Mouse (Mus musculus): Measurements from ENCODE around the gene Npw. TPM values are rescaled to one million over a fixed set of nuclear protein-coding genes. Genes with fewer than 3 reads are reported as not detected.

The Npw gene
- polyA plus RNA-seq, 1 experiment from 2014 or later: 0.75 TPM

GRCm38 (mm10) chr17:24628646-24629045 is 29.6 kb downstream of the Npw start:
- no peak for ATAC-seq

DNA sequence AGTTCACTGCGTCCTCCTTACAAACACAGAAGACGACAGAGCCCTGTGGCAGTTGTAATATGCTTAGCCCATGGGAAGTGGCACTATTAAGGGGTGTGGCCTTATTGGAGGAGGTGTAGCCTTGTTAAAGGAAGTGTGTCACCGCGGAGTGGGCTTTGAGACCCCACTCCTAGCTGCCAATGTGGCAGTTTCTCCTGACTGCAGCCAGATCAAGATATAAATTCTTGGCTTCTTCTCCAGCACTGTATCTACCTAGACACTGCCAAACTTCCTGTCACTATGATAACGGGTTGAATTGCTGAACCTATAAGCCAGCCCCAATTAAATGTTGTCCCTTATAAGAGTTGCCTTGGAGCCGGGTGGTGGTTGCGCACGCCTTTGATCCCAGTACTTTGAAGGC is 32.8 kb downstream of the Npw start:
- 93% methylated on average over 8 of the region's 8 CpGs for WGBS
- peaks cover 54% of the 10 kb centered on the region for H3K36me3 ChIP-seq (ENCODE audit: control insufficient read depth, insufficient read depth, low read length)

More at GRCm38 (mm10) chr17:24628646-24629045, 29.6 kb downstream of the Npw start:
- peaks cover 26% of the 10 kb centered on the region for H3K36me3 ChIP-seq (ENCODE audit: control insufficient read depth, insufficient read depth, low read length)
- no peak overlapping the region for H3K4me2 ChIP-seq (ENCODE audit: low read length)
- 50% methylated on average over 5 of the region's 5 CpGs for WGBS
- H3K27me3 ChIP-seq (replicated peaks; ENCODE audit: control insufficient read depth, insufficient read depth, low read length): no peaks in the 10 kb centered on the region
- H3K9me3 ChIP-seq (ENCODE audit: control insufficient read depth, low read length): no peaks in the 10 kb centered on the region
- no peak overlapping the region for H3K27ac ChIP-seq (ENCODE audit: low read depth, low read length)
- no peak overlapping the region for H3K4me3 ChIP-seq (ENCODE audit: low read length)
- peaks cover 11% of the 10 kb centered on the region for H3K4me1 ChIP-seq (ENCODE audit: control insufficient read depth, insufficient read depth, low read depth, low read length)
- no peak overlapping the region for H3K9ac ChIP-seq (ENCODE audit: low read depth, low read length)

GRCm38 (mm10) chr17:24617561-24618194 is 40.6 kb downstream of the Npw start:
- WGBS: 85% methylated on average over 14 of the region's 14 CpGs
- no peaks in the 10 kb centered on the region for H3K27me3 ChIP-seq (replicated peaks; ENCODE audit: control insufficient read depth, insufficient read depth, low read length)
- no peaks in the 10 kb centered on the region for H3K9me3 ChIP-seq (ENCODE audit: control insufficient read depth, low read length)
- no peak overlapping the region for H3K4me2 ChIP-seq (ENCODE audit: low read length)
- peaks cover 64% of the 10 kb centered on the region for H3K36me3 ChIP-seq (ENCODE audit: control insufficient read depth, insufficient read depth, low read length)
- H3K4me1 ChIP-seq (ENCODE audit: control insufficient read depth, insufficient read depth, low read depth, low read length): no peaks in the 10 kb centered on the region
- no peak overlapping the region for H3K4me3 ChIP-seq (ENCODE audit: low read length)
- H3K27ac ChIP-seq (ENCODE audit: low read depth, low read length): no peak overlapping the region
- no peak for ATAC-seq
- no peak overlapping the region for H3K9ac ChIP-seq (ENCODE audit: low read depth, low read length)

More for the DNA sequence above, 32.8 kb downstream of the Npw start:
- no peak overlapping the region for H3K4me3 ChIP-seq (ENCODE audit: low read length)
- H3K9me3 ChIP-seq (ENCODE audit: control insufficient read depth, low read length): no peaks in the 10 kb centered on the region
- no peak for ATAC-seq
- no peak overlapping the region for H3K4me2 ChIP-seq (ENCODE audit: low read length)
- no peaks in the 10 kb centered on the region for H3K27me3 ChIP-seq (replicated peaks; ENCODE audit: control insufficient read depth, insufficient read depth, low read length)
- H3K4me1 ChIP-seq (ENCODE audit: control insufficient read depth, insufficient read depth, low read depth, low read length): no peaks in the 10 kb centered on the region
- H3K9ac ChIP-seq (ENCODE audit: low read depth, low read length): no peak overlapping the region
- no peak overlapping the region for H3K27ac ChIP-seq (ENCODE audit: low read depth, low read length)

- Histone ChIP-seq H3K27ac (ENCODE audit: low read depth, low read length) (no peak overlapping the region), H3K9me3 (ENCODE audit: control insufficient read depth, low read length) (no peaks in the 10 kb centered on the region), H3K27me3 (replicated peaks; ENCODE audit: control insufficient read depth, insufficient read depth, low read length) (no peaks in the 10 kb centered on the region), H3K4me1 (ENCODE audit: control insufficient read depth, insufficient read depth, low read depth, low read length) (no peaks in the 10 kb centered on the region), H3K4me2 (ENCODE audit: low read length) (no peak overlapping the region), H3K4me3 (ENCODE audit: low read length) (no peak overlapping the region), H3K9ac (ENCODE audit: low read depth, low read length) (no peak overlapping the region), H3K36me3 (ENCODE audit: control insufficient read depth, insufficient read depth, low read length) (peaks cover 57% of the 10 kb centered on the region)
- WGBS: 94% methylated on average over 2 of the region's 2 CpGs
- no peak for ATAC-seq
Observed at GRCm38 (mm10) chr17:24610711-24611110, 47.5 kb downstream of the Npw start.

DNA sequence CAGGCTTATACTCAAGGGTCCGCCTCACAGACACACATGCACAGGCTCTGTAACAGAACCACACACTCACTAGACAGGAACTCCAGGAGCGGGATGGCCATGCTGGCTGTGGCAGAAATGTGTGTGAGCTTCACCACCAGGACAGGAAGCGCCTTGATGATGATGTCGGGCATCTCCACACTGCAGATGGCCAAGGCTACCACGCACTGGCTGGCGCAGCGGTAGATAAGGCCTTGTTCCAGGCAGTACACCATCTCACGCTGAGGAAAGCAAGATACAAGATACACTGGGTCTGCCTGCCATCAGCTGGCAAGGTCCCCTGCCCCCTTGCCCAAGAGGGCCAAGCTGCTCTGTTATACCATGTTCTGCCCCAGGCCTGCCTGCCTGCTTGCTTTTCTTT is 49.4 kb downstream of the Npw start:
- Histone ChIP-seq H3K4me3 (ENCODE audit: low read length) (no peak overlapping the region), H3K9me3 (ENCODE audit: control insufficient read depth, low read length) (no peaks in the 10 kb centered on the region), H3K27ac (ENCODE audit: low read depth, low read length) (no peak overlapping the region), H3K4me2 (ENCODE audit: low read length) (no peak overlapping the region), H3K36me3 (ENCODE audit: control insufficient read depth, insufficient read depth, low read length) (peaks cover 53% of the 10 kb centered on the region), H3K4me1 (ENCODE audit: control insufficient read depth, insufficient read depth, low read depth, low read length) (no peaks in the 10 kb centered on the region), H3K9ac (ENCODE audit: low read depth, low read length) (no peak overlapping the region), H3K27me3 (replicated peaks; ENCODE audit: control insufficient read depth, insufficient read depth, low read length) (no peaks in the 10 kb centered on the region)
- WGBS: 95% methylated on average over 8 of the region's 8 CpGs
- no peak for ATAC-seq

GRCm38 (mm10) chr17:24608370-24608769 is 49.9 kb downstream of the Npw start:
- Histone ChIP-seq H3K27me3 (replicated peaks; ENCODE audit: control insufficient read depth, insufficient read depth, low read length) (no peaks in the 10 kb centered on the region), H3K9me3 (ENCODE audit: control insufficient read depth, low read length) (no peaks in the 10 kb centered on the region), H3K36me3 (ENCODE audit: control insufficient read depth, insufficient read depth, low read length) (peaks cover 48% of the 10 kb centered on the region), H3K9ac (ENCODE audit: low read depth, low read length) (no peak overlapping the region), H3K4me2 (ENCODE audit: low read length) (no peak overlapping the region), H3K4me3 (ENCODE audit: low read length) (no peak overlapping the region), H3K27ac (ENCODE audit: low read depth, low read length) (no peak overlapping the region), H3K4me1 (ENCODE audit: control insufficient read depth, insufficient read depth, low read depth, low read length) (no peaks in the 10 kb centered on the region)
- no peak for ATAC-seq
- 93% methylated on average over 4 of the region's 4 CpGs for WGBS

Other genes with a start within 250 kb of the Npw start
- gene Rnps1, start 243.9 kb downstream of the Npw start, polyA plus RNA-seq (2015; fragmentation: Nextera tagmentation; extraction: Ambion mirVana): 304 and 328 TPM in 2 replicates
- gene Eci1, start 231.8 kb downstream of the Npw start, polyA plus RNA-seq (2015; fragmentation: Nextera tagmentation; extraction: Ambion mirVana): 48.0 and 59.0 TPM in 2 replicates
- 6.1 and 9.4 TPM in 2 replicates for gene Dnase1l2, start 215.4 kb downstream of the Npw start, polyA plus RNA-seq (2015; fragmentation: Nextera tagmentation; extraction: Ambion mirVana)
- 42.3 and 43.5 TPM in 2 replicates for gene E4f1, start 188.1 kb downstream of the Npw start, polyA plus RNA-seq (2015; fragmentation: Nextera tagmentation; extraction: Ambion mirVana)
- 83.9 and 85.4 TPM in 2 replicates for gene Pgp, start 188.1 kb downstream of the Npw start, polyA plus RNA-seq (2015; fragmentation: Nextera tagmentation; extraction: Ambion mirVana)
- gene Bricd5, start 184.6 kb downstream of the Npw start, polyA plus RNA-seq (2015; fragmentation: Nextera tagmentation; extraction: Ambion mirVana): 0.65 and 1.2 TPM in 2 replicates
- 36.2 and 39.3 TPM in 2 replicates for gene Mlst8, start 179.4 kb downstream of the Npw start, polyA plus RNA-seq (2015; fragmentation: Nextera tagmentation; extraction: Ambion mirVana)
- gene Caskin1, start 169.9 kb downstream of the Npw start, polyA plus RNA-seq (2015; fragmentation: Nextera tagmentation; extraction: Ambion mirVana): 43.6 and 44.6 TPM in 2 replicates
- 85.9 and 94.2 TPM in 2 replicates for gene Traf7, start 130.5 kb downstream of the Npw start, polyA plus RNA-seq (2015; fragmentation: Nextera tagmentation; extraction: Ambion mirVana)
- gene Rab26, start 124.2 kb downstream of the Npw start, polyA plus RNA-seq (2015; fragmentation: Nextera tagmentation; extraction: Ambion mirVana): 10.9 and 13.0 TPM in 2 replicates
- 26.8 and 29.9 TPM in 2 replicates for gene Pkd1, start 108.6 kb downstream of the Npw start, polyA plus RNA-seq (2015; fragmentation: Nextera tagmentation; extraction: Ambion mirVana)
- 65.8 and 80.9 TPM in 2 replicates for gene Tsc2, start 25.8 kb downstream of the Npw start, polyA plus RNA-seq (2015; fragmentation: Nextera tagmentation; extraction: Ambion mirVana)
- gene Nthl1, start 25.8 kb downstream of the Npw start, polyA plus RNA-seq (2015; fragmentation: Nextera tagmentation; extraction: Ambion mirVana): 9.6 and 9.9 TPM in 2 replicates
- 60.8 TPM in 2 replicates for gene Slc9a3r2, start 8.1 kb downstream of the Npw start, polyA plus RNA-seq (2015; fragmentation: Nextera tagmentation; extraction: Ambion mirVana)
- gene Zfp598, start 11.2 kb upstream of the Npw start, polyA plus RNA-seq (2015; fragmentation: Nextera tagmentation; extraction: Ambion mirVana): 10.8 and 18.7 TPM in 2 replicates
- 272 and 319 TPM in 2 replicates for gene Syngr3, start 31.5 kb upstream of the Npw start, polyA plus RNA-seq (2015; fragmentation: Nextera tagmentation; extraction: Ambion mirVana)
- 35.4 and 37.3 TPM in 2 replicates for gene Gfer, start 37.7 kb upstream of the Npw start, polyA plus RNA-seq (2015; fragmentation: Nextera tagmentation; extraction: Ambion mirVana)
- gene Noxo1, start 37.8 kb upstream of the Npw start, polyA plus RNA-seq (2015; fragmentation: Nextera tagmentation; extraction: Ambion mirVana): 1.7 and 2.3 TPM in 2 replicates
- 62.4 and 69.9 TPM in 2 replicates for gene Tbl3, start 49.2 kb upstream of the Npw start, polyA plus RNA-seq (2015; fragmentation: Nextera tagmentation; extraction: Ambion mirVana)
- gene Rnf151, start 59.6 kb upstream of the Npw start, polyA plus RNA-seq (2015; fragmentation: Nextera tagmentation; extraction: Ambion mirVana): not detected in 2 replicates
- 732 and 739 TPM in 2 replicates for gene Rps2, start 59.7 kb upstream of the Npw start, polyA plus RNA-seq (2015; fragmentation: Nextera tagmentation; extraction: Ambion mirVana)
- 271 and 307 TPM in 2 replicates for gene Ndufb10, start 66.0 kb upstream of the Npw start, polyA plus RNA-seq (2015; fragmentation: Nextera tagmentation; extraction: Ambion mirVana)
- 0.25 TPM in 1 of 2 replicates, not detected in the other for gene Rpl3l, start 69.4 kb upstream of the Npw start, polyA plus RNA-seq (2015; fragmentation: Nextera tagmentation; extraction: Ambion mirVana)
- gene Msrb1, start 78.2 kb upstream of the Npw start, polyA plus RNA-seq (2015; fragmentation: Nextera tagmentation; extraction: Ambion mirVana): 17.5 and 18.9 TPM in 2 replicates
- gene Hs3st6, start 94.5 kb upstream of the Npw start, polyA plus RNA-seq (2015; fragmentation: Nextera tagmentation; extraction: Ambion mirVana): 0.23 and 0.32 TPM in 2 replicates
- not detected in 2 replicates for gene Meiob, start 145.8 kb upstream of the Npw start, polyA plus RNA-seq (2015; fragmentation: Nextera tagmentation; extraction: Ambion mirVana)
- gene Hagh, start 181.7 kb upstream of the Npw start, polyA plus RNA-seq (2015; fragmentation: Nextera tagmentation; extraction: Ambion mirVana): 71.4 and 86.9 TPM in 2 replicates
- gene Fahd1, start 191.9 kb upstream of the Npw start, polyA plus RNA-seq (2015; fragmentation: Nextera tagmentation; extraction: Ambion mirVana): 23.1 and 28.8 TPM in 2 replicates
- gene Igfals, start 207.5 kb upstream of the Npw start, polyA plus RNA-seq (2015; fragmentation: Nextera tagmentation; extraction: Ambion mirVana): 0.15 TPM in 1 of 2 replicates, not detected in the other
- 64.1 and 65.7 TPM in 2 replicates for gene Nubp2, start 227.9 kb upstream of the Npw start, polyA plus RNA-seq (2015; fragmentation: Nextera tagmentation; extraction: Ambion mirVana)
- gene Spsb3, start 228.2 kb upstream of the Npw start, polyA plus RNA-seq (2015; fragmentation: Nextera tagmentation; extraction: Ambion mirVana): 88.2 and 90.4 TPM in 2 replicates
- 30.1 and 30.2 TPM in 2 replicates for gene Eme2, start 236.6 kb upstream of the Npw start, polyA plus RNA-seq (2015; fragmentation: Nextera tagmentation; extraction: Ambion mirVana)
- gene Mrps34, start 236.7 kb upstream of the Npw start, polyA plus RNA-seq (2015; fragmentation: Nextera tagmentation; extraction: Ambion mirVana): 85.3 and 89.0 TPM in 2 replicates
- 88.2 and 99.9 TPM in 2 replicates for gene Nme3, start 238.0 kb upstream of the Npw start, polyA plus RNA-seq (2015; fragmentation: Nextera tagmentation; extraction: Ambion mirVana)

All from hindbrain, embryonic 16.5 days (tissue).